Mouse (Mus musculus) 3T3-L1 (cell line): ENCODE results near the gene Prrc2c.
A peak's percentile ranks its signal among the peaks of the same experiment; 100 is the strongest.
"Not testable (repeated sequence)": the region's sequence is repeated elsewhere in the genome, so short reads cannot be mapped to it uniquely, and the experiment has no call there.

Source experiments
- DNase-seq: peaks from one replicate; pipeline ENCODE4 v3.0.0-alpha.2; 2015; ENCODE audit warnings: low read depth, low spot score

The Prrc2c gene

DNA sequence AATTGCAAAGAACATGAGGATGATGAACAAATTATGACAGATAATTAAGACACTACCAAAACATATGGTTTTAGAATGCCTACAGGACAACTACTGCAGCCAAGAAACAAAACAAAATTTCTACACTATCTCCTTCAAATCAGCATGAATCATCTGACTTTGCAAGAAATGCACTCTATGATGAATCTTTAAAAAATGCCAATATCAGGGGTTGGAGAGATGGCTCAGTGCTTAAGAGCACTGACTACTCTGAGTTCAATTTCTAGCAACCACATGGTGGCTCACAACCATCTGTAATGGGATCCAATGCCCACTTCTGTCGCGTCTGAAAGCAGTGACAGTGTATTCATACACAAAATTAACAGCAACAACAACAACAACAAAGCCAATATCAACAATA, 46.6 kb downstream of the Prrc2c start:
- DNase-seq = peak; percentile 52

DNA sequence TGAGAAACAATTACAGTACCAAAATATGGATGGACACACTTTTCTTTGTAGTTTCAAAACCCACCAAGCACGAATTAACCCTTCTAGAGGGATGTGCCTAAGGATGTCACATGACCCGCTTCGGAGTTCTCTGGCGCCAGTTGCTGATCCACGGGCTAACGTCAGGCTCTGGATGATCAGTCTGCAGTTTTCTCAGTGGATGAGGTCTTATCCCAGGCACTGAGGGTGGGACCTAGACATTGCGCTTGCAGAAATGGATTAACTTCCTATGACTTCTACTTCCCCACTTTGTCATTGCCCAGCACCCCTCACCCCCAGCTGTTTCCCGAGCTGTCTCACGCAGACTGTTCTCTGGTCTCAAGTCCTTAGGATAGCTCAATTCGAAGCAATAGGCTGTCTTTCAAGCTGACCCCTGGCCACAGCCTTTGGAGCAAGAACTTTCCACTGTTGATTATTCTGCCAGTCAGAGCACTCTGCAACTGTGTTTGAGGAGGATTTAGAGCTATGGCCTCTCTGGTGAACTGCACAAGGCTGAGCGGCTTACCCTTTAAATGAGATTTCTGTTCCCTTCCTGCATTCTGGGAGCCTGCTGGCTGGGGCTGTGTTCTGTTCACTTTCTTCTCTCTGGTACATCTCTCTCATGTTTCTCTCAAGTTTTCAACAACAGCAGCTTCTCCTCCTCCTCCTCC, 74.7 kb downstream of the Prrc2c start:
- peak; percentile 70 for DNase-seq

- DNase-seq = peak; percentile 93
Observed at GRCm38 (mm10) chr1:162664826-162665475, 75.4 kb downstream of the Prrc2c start.

DNA sequence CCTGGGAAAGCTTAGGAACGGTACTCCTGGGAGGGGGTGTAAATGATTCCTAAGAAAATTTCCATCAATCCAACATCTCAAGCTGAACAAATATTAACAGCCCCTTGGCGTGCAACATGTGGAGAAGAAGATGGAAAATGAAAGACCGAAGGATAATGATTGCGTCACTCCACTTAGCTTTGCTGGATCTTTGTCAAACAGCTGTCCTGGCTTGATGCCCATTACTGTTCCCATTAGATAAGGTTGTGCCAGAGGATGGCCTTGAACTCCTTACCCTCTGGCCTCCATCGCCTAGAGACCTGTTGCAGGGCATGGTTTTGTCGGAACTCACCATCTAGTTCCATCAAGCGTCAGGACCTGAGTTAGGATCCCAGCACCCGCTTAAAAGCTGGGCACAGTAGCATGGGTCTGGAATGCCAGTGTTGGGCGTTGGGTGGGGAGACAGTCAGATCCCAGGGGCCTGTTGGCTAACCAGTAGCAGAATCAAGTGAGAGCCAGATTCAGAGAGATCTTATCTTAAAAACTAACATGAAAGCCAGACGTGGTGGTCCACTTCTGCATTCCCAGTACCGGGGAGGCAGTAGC, 80.0 kb downstream of the Prrc2c start:
- no peak for DNase-seq

- no peak for DNase-seq
Observed at GRCm38 (mm10) chr1:162658119-162658518, 82.2 kb downstream of the Prrc2c start, which contains the start of gene Myocos. Gene Myocos, minus strand, starts transcription at chr1:162658219.

DNA sequence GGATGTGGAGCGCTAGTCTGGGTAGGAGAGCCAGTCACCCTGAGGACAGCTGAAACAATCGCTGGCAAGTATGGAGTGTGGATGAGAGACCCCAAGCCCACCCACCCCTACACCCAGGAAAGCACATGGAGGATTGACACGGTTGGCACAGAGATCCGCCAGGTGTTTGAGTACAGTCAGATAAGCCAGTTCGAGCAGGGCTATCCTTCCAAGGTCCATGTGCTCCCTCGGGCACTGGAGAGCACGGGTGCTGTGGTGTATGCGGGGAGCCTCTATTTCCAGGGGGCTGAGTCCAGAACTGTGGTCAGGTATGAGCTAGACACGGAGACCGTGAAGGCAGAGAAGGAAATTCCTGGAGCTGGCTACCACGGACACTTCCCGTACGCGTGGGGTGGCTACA, 91.9 kb downstream of the Prrc2c start:
- no peak for DNase-seq

- no peak for DNase-seq
Observed at GRCm38 (mm10) chr1:162646083-162646686, 94.2 kb downstream of the Prrc2c start.

GRCm38 (mm10) chr1:162643752-162644151, 96.6 kb downstream of the Prrc2c start:
- DNase-seq = peak; percentile 17

DNA sequence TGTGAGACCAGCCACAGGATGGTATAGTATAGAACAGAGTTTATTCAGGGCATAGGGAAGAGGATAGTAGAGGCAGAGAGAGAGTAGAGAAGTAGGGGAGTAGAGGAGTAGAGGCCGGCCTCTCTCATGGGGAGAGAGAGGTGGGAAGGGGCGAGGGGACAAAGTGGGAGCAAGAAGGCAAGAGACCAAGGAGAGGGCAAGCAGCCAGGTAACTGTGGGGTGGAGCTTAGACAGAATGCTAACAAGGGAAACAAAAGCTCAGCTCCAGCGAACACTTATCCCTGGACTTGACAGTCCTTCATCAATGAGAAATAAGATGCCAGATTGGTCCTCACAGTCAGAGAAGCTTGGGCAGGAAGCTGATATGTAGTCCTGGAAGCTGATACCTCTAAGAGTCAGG, 97.8 kb downstream of the Prrc2c start:
- DNase-seq = no peak

DNA sequence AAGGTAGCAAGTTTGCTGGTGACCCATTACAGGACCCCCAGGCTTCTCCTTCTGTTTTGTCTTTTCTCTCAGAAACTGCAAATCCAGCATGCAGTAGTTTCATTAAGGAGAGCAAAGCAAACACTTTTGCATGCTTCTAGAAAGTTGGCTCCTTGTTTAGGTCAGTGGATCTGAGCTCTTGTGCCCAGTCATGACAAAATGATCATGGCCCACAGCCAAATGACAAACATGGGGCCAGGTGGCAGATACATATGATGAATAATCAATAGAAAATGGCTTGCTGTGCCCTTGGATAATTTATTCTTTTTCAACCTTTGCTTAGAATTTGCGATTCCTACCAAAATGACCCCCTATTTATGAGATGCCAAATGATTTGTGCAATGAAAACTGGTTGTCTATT, 100.5 kb downstream of the Prrc2c start:
- no peak for DNase-seq

DNA sequence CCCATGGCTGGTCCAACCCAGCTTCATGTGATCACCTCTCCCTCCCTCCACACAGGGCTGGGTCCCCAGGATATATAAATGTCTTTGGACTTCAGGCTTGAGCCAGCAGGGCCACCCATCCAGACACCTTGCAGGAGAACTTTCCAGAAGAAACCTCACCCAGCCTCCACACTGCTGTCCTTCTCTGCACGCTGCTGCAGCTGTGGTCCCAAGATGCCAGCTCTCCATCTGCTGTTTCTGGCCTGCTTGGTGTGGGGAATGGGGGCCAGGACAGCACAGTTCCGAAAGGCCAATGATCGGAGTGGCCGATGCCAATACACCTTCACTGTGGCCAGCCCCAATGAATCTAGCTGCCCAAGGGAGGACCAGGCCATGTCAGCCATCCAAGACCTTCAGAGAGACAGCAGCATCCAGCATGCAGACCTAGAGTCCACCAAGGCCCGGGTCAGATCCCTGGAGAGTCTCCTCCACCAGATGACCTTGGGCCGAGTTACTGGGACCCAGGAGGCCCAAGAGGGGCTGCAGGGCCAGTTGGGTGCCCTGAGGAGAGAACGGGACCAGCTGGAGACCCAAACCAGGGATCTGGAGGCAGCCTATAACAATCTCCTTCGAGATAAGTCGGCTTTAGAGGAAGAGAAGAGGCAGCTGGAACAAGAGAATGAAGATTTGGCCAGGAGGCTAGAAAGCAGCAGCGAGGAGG, 101.2 kb downstream of the Prrc2c start, which contains the start of gene Myoc:
TSS of gene Myoc (plus strand) at position 105 of the 700 bp plus-strand sequence.
- DNase-seq = no peak

- no peak for DNase-seq
Observed at GRCm38 (mm10) chr1:162638535-162638934, 101.8 kb downstream of the Prrc2c start.

DNA sequence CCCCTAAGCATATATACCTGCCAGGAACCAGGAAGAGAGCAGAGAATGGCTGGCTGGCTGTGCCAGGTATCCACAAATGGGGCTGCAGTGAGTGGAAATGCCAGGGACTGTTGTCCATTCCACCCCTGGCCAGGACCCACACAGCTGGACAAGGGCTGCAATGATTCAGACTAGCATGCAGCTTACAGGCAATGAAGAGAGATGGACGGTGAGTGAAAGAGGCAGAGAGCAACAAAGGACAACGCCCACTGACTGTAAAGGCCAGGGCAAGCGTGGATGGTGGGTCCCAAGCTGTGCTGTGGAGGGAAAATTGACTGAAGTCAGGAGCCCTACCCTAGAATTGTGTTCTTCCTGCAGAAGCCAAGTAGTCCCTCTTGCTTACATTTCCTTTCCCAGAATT, 103.8 kb downstream of the Prrc2c start:
- DNase-seq = no peak

GRCm38 (mm10) chr1:162635291-162635931, 104.9 kb downstream of the Prrc2c start:
- DNase-seq = not testable (repeated sequence)

GRCm38 (mm10) chr1:162628326-162628725, 112.0 kb downstream of the Prrc2c start:
- DNase-seq = not testable (repeated sequence)

DNA sequence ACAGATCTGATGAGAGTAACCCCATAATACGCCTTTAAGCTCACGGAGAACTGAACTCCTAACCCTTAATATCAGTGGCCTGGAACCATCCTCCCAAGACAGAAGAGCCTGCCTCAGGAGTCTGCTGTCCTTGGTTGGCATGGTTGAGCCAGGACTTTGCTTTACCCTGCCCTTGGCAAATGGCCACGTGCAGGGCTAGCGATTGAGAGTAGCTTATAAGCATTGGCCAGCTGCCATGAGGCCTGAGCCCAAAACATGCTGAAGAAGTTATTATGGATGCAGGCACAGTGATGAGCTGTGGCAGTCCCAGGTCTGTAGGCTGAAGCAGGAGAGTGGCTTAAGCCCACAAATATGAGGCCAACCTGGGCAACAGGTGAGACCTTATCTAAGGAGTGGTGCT, 112.5 kb downstream of the Prrc2c start:
- DNase-seq = not testable (repeated sequence)

GRCm38 (mm10) chr1:162625229-162625628, 115.1 kb downstream of the Prrc2c start:
- no peak for DNase-seq

GRCm38 (mm10) chr1:162623895-162624294, 116.5 kb downstream of the Prrc2c start:
- DNase-seq = no peak
